Mouse (Mus musculus): ENCODE measurements at regions not wholly inside any gene's neighbourhood (a gene's known extent, or its start where the extent isn't known, plus 50 kb on each side); places are given as distances from the start of the nearest gene placed in this dataset.

DNA sequence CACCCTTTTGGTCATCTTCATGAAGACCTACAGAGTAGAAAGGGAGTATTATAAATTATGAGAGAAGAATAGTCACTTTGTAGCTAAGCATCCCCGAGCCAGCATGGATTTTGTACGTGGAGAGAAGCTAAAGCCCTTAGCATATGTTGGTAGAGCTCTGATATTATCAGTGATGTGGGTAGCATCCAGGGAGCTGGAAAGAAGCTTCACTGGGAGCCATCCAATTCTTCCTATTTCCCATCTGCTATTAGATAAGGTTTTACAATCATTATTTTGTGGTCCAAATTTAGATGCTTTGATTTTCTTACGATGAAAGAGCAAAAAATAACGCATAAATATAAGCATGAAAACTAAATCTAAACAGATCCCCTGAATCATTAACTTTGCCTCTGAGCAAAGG, 353.6 kb upstream of the Trpc7 start:
- Histone ChIP-seq H3K4me3 (ENCODE audit: low read depth, low read length) (no peak overlapping the region), H3K9me3 (replicated peaks; ENCODE audit: control insufficient read depth, insufficient read depth, low read length, poor library complexity, severe bottlenecking) (no peaks in the 10 kb centered on the region), H3K4me1 (ENCODE audit: control insufficient read depth, insufficient read depth, low read length) (no peaks in the 10 kb centered on the region), H3K9ac (ENCODE audit: low read depth, poor library complexity, severe bottlenecking) (no peak overlapping the region), H3K36me3 (ENCODE audit: control insufficient read depth, insufficient read depth, low read length, poor library complexity, severe bottlenecking) (no peaks in the 10 kb centered on the region), H3K27me3 (ENCODE audit: control insufficient read depth, insufficient read depth, low read length, poor library complexity, severe bottlenecking) (no peaks in the 10 kb centered on the region), H3K27ac (ENCODE audit: insufficient read depth, low read length) (no peak overlapping the region)
- TF ChIP-seq EP300 (IDR thresholded peaks at IDR 0.05; ENCODE audit: insufficient read depth, low read depth, low read length): no peak
- no peak for TF ChIP-seq POLR2A (IDR thresholded peaks at IDR 0.05; ENCODE audit: insufficient read depth, low read length)
- TF ChIP-seq CTCF (IDR thresholded peaks at IDR 0.05; ENCODE audit: low read depth, low read length): no peak

DNA sequence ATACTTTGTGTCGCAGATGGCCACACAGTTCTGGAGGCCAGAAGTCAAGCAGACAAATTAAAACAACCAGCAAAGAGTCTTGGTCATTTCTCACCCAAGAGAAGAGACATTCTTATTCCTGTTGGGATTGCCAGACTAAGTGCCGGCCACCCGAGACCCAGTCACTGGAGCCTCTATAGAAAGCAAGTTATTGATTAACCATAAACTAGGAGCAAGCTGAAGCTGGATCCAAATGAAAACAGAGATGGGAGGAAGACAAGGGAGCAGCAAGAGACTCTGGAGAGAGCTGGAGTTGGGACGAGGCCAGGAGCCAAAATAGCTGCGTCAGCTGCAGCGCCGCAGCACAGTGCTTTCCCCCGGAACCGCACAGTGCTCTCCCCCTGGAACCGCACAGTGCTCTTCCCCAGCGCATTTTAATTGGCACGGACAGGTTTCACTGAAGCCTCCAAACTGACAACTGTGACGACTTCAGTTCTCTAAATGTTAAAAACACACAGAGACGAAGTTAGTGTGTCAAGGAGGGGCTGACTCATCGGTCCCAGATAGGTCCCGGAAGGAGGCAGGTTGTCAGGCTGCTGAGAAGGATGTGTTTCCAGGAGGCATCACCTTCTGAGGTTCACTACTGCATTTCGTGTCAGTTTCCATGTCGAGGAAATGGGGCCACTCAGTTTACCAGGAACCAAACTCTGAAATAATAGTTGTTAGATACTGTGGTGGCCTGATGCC, 350.6 kb upstream of the Trpc7 start:
- Histone ChIP-seq H3K4me3 (ENCODE audit: low read depth, low read length) (no peak overlapping the region), H3K36me3 (ENCODE audit: control insufficient read depth, insufficient read depth, low read length, poor library complexity, severe bottlenecking) (no peaks in the 10 kb centered on the region), H3K9me3 (replicated peaks; ENCODE audit: control insufficient read depth, insufficient read depth, low read length, poor library complexity, severe bottlenecking) (no peaks in the 10 kb centered on the region), H3K4me1 (ENCODE audit: control insufficient read depth, insufficient read depth, low read length) (no peaks in the 10 kb centered on the region), H3K27me3 (ENCODE audit: control insufficient read depth, insufficient read depth, low read length, poor library complexity, severe bottlenecking) (no peaks in the 10 kb centered on the region), H3K27ac (ENCODE audit: insufficient read depth, low read length) (no peak overlapping the region), H3K9ac (ENCODE audit: low read depth, poor library complexity, severe bottlenecking) (no peak overlapping the region)
- TF ChIP-seq EP300 (IDR thresholded peaks at IDR 0.05; ENCODE audit: insufficient read depth, low read depth, low read length) (no peak), CTCF (IDR thresholded peaks at IDR 0.05; ENCODE audit: low read depth, low read length) (no peak), POLR2A (IDR thresholded peaks at IDR 0.05; ENCODE audit: insufficient read depth, low read length) (no peak)

DNA sequence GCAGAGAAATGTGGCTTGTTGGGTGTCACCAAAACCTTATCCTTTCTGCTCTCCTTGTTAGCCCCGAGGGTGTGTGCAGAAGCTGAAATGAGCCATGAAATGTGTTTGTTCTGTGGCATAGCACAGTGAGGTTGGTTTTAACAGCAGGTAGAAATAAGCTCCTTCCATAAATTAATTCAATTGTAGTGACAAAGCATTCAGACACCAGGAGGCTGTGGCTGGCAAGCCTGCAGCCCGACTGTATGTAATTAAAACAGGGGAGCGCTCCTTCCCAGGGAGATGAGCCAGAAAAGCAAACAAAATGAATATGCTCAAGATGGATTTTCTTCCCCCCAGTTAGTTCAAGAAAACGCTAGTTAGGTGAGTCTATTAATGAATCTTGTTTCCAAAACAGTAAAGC, 341.1 kb upstream of the Trpc7 start:
- Histone ChIP-seq H3K9ac (ENCODE audit: low read depth, poor library complexity, severe bottlenecking) (no peak overlapping the region), H3K27ac (ENCODE audit: insufficient read depth, low read length) (no peak overlapping the region), H3K27me3 (ENCODE audit: control insufficient read depth, insufficient read depth, low read length, poor library complexity, severe bottlenecking) (no peaks in the 10 kb centered on the region), H3K4me1 (ENCODE audit: control insufficient read depth, insufficient read depth, low read length) (peaks cover 5% of the 10 kb centered on the region), H3K4me3 (ENCODE audit: low read depth, low read length) (no peak overlapping the region), H3K36me3 (ENCODE audit: control insufficient read depth, insufficient read depth, low read length, poor library complexity, severe bottlenecking) (no peaks in the 10 kb centered on the region), H3K9me3 (replicated peaks; ENCODE audit: control insufficient read depth, insufficient read depth, low read length, poor library complexity, severe bottlenecking) (no peaks in the 10 kb centered on the region)
- TF ChIP-seq CTCF (IDR thresholded peaks at IDR 0.05; ENCODE audit: low read depth, low read length) (no peak), POLR2A (IDR thresholded peaks at IDR 0.05; ENCODE audit: insufficient read depth, low read length) (no peak), EP300 (IDR thresholded peaks at IDR 0.05; ENCODE audit: insufficient read depth, low read depth, low read length) (no peak)

- TF ChIP-seq EP300 (IDR thresholded peaks at IDR 0.05; ENCODE audit: insufficient read depth, low read depth, low read length): no peak
- H3K4me3 ChIP-seq (ENCODE audit: low read depth, low read length): no peak overlapping the region
Measured at GRCm38 (mm10) chr13:57236211-57236610, 340.4 kb upstream of the Trpc7 start.

DNA sequence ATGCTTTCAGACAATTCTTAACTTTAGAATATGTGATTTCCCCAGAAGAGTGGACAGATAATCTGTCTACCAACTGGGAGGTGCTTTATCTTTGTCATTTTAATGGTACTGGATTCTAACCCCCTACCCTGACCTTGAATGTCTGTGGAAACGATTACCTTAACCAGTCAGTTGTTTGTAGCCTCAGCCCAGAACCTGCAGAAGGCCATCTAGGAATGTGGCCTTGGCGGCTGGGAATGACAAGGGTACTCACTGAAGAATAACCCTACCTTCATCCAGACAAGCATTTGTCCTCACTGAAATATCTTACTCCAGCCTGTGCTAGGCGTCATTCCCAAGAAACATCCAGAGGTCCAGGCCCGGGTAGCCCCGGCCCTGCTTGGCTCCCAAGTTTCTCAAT, 337.1 kb upstream of the Trpc7 start:
- Histone ChIP-seq H3K4me3 (ENCODE audit: low read depth, low read length) (no peak overlapping the region), H3K27ac (ENCODE audit: insufficient read depth, low read length) (no peak overlapping the region), H3K27me3 (ENCODE audit: control insufficient read depth, insufficient read depth, low read length, poor library complexity, severe bottlenecking) (peaks cover 2% of the 10 kb centered on the region; the same call in 1 of the 2 replicates), H3K9ac (ENCODE audit: low read depth, poor library complexity, severe bottlenecking) (no peak overlapping the region), H3K36me3 (ENCODE audit: control insufficient read depth, insufficient read depth, low read length, poor library complexity, severe bottlenecking) (no peaks in the 10 kb centered on the region), H3K4me1 (ENCODE audit: control insufficient read depth, insufficient read depth, low read length) (peaks cover 5% of the 10 kb centered on the region), H3K9me3 (replicated peaks; ENCODE audit: control insufficient read depth, insufficient read depth, low read length, poor library complexity, severe bottlenecking) (0 out of 2 replicates have a peak, but pooled peaks cover 2% of the 10 kb centered on the region)
- 0 out of 2 replicates have a peak, but pooled peaks have one; percentile 39 for TF ChIP-seq EP300 (IDR thresholded peaks at IDR 0.05; ENCODE audit: insufficient read depth, low read depth, low read length)
- no peak for TF ChIP-seq CTCF (IDR thresholded peaks at IDR 0.05; ENCODE audit: low read depth, low read length)

More at GRCm38 (mm10) chr13:57236211-57236610, 340.4 kb upstream of the Trpc7 start:
- H3K36me3 ChIP-seq (ENCODE audit: control insufficient read depth, insufficient read depth, low read length, poor library complexity, severe bottlenecking): no peaks in the 10 kb centered on the region
- H3K9ac ChIP-seq (ENCODE audit: low read depth, poor library complexity, severe bottlenecking): no peak overlapping the region
- no peak overlapping the region for H3K27ac ChIP-seq (ENCODE audit: insufficient read depth, low read length)
- peaks cover 5% of the 10 kb centered on the region for H3K4me1 ChIP-seq (ENCODE audit: control insufficient read depth, insufficient read depth, low read length)
- no peaks in the 10 kb centered on the region for H3K27me3 ChIP-seq (ENCODE audit: control insufficient read depth, insufficient read depth, low read length, poor library complexity, severe bottlenecking)
- H3K9me3 ChIP-seq (replicated peaks; ENCODE audit: control insufficient read depth, insufficient read depth, low read length, poor library complexity, severe bottlenecking): no peaks in the 10 kb centered on the region

DNA sequence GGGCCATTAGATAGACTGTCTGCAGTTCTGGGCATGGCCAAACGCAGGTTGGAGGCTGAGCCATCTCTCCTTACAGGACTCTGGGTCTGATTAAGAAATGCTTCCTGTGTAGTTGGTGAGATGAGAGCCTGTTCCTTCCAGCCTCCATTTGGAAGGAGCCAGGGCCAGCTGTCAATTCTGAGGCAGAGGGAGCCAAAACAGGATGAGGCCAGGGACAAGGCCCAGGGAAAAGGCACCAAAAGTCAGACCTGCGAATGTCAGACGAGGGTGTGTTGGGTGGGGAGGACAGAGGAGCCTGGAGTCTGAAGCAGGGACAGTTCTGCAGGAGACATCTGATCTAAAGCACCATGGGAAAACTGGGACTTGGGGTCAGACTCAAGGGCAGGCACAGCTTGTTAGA, 335.9 kb upstream of the Trpc7 start:
- H3K27me3 ChIP-seq (ENCODE audit: control insufficient read depth, insufficient read depth, low read length, poor library complexity, severe bottlenecking): peaks cover 2% of the 10 kb centered on the region; the same call in 1 of the 2 replicates
- H3K4me1 ChIP-seq (ENCODE audit: control insufficient read depth, insufficient read depth, low read length): peaks cover 1% of the 10 kb centered on the region
- TF ChIP-seq CTCF (IDR thresholded peaks at IDR 0.05; ENCODE audit: low read depth, low read length) (no peak), POLR2A (IDR thresholded peaks at IDR 0.05; ENCODE audit: insufficient read depth, low read length) (no peak), EP300 (IDR thresholded peaks at IDR 0.05; ENCODE audit: insufficient read depth, low read depth, low read length) (no peak)
- H3K27ac ChIP-seq (ENCODE audit: insufficient read depth, low read length): no peak overlapping the region
- H3K9ac ChIP-seq (ENCODE audit: low read depth, poor library complexity, severe bottlenecking): no peak overlapping the region
- 0 out of 2 replicates have a peak, but pooled peaks cover 2% of the 10 kb centered on the region for H3K9me3 ChIP-seq (replicated peaks; ENCODE audit: control insufficient read depth, insufficient read depth, low read length, poor library complexity, severe bottlenecking)
- H3K4me3 ChIP-seq (ENCODE audit: low read depth, low read length): no peak overlapping the region
- no peaks in the 10 kb centered on the region for H3K36me3 ChIP-seq (ENCODE audit: control insufficient read depth, insufficient read depth, low read length, poor library complexity, severe bottlenecking)
